Mouse (Mus musculus): Measurements from ENCODE around the gene Inf2. TPM values are rescaled to one million over a fixed set of nuclear protein-coding genes. Genes with fewer than 3 reads are reported as not detected.

Gene Inf2
- total and polyA plus RNA-seq, 3 experiments = 13.9 to 131 (median 36.6) TPM

GRCm38 (mm10) chr12:112594989-112595388, 6.4 kb downstream of the Inf2 start:
- Histone ChIP-seq H3K27me3 (replicated peaks) (no peaks in the 10 kb centered on the region), H3K9me3 (replicated peaks; ENCODE audit: low read length) (no peaks in the 10 kb centered on the region), H3K79me2 (replicated peaks; ENCODE audit: control insufficient read depth, extremely low read depth, insufficient read depth, poor library complexity, severe bottlenecking) (peaks cover 80% of the 10 kb centered on the region), H3K36me3 (replicated peaks in 1 of 2; ENCODE audit: control insufficient read depth in 1 of 2, insufficient read depth in 1 of 2, low read length in 1 of 2) (peaks cover 5 to 93% of the 10 kb centered on the region in 2 experiments), H3K9ac (ENCODE audit: insufficient read depth, low read depth) (peak overlapping the region; percentile 18), H3K27ac (ENCODE audit: insufficient read depth, low read depth) (peak overlapping the region; percentile 80), H3K4me1 (ENCODE audit: control insufficient read depth in 1 of 2, insufficient read depth in 2 of 2) (peaks cover 71 to 78% of the 10 kb centered on the region in 2 experiments), H3K4me3 (replicated peaks in 1 of 3; ENCODE audit: low read depth in 2 of 3, low read length in 2 of 3, poor library complexity in 1 of 3) (peak overlapping the region in 1 of 3 experiments; percentile 27), H3K4me2 (ENCODE audit: insufficient read depth, low read depth, poor library complexity, severe bottlenecking) (peak overlapping the region; percentile 84)
- in situ Hi-C loops (cut with MboI; ENCODE audit: low pct_ligation_motif_present, low pct_unique_long_range_greater_than_20kb, low sequenced_read_pairs) = loop anchor here (5.0 kb wide), 1 partner anchor 33 kb away; no protein-coding TSS in a partner anchor
- dilution Hi-C loops (cut with MboI; ENCODE audit: extremely low pct_ligation_motif_present, extremely low pct_unique_long_range_greater_than_20kb, low sequenced_read_pairs) = no loop called here
- no peak for DNase-seq (ENCODE audit: extremely low read depth)
- no peak for TF ChIP-seq HCFC1 (IDR thresholded peaks at IDR 0.05; ENCODE audit: low read depth, low read length)
- TF ChIP-seq BHLHE40 (IDR thresholded peaks at IDR 0.05; ENCODE audit: low read depth, low read length) = no peak
- no peak for TF ChIP-seq MYC (IDR thresholded peaks at IDR 0.05; ENCODE audit: low read depth, low read length)
- no peak for TF ChIP-seq ELF1 (IDR thresholded peaks at IDR 0.05; ENCODE audit: low read depth, low read length)
- TF ChIP-seq ETS1 (conservative IDR thresholded peaks at IDR 0.05; ENCODE audit: low read depth, low read length) = no peak
- no peak for TF ChIP-seq USF2 (conservative IDR thresholded peaks at IDR 0.05; ENCODE audit: low read depth, low read length)
- TF ChIP-seq SMC3 (IDR thresholded peaks at IDR 0.05; ENCODE audit: low read depth, low read length) = no peak
- no peak for TF ChIP-seq JUN (IDR thresholded peaks at IDR 0.05; ENCODE audit: insufficient read depth, low read depth, low read length)
- TF ChIP-seq CTCF (conservative IDR thresholded peaks at IDR 0.05 in 1 of 2, IDR thresholded peaks at IDR 0.05 in 1 of 2; ENCODE audit: low read depth in 2 of 2, low read length in 2 of 2) = no peak
- no peak for TF ChIP-seq TCF12 (IDR thresholded peaks at IDR 0.05; ENCODE audit: low read depth, low read length)
- no peak for TF ChIP-seq SIN3A (IDR thresholded peaks at IDR 0.05; ENCODE audit: low read length)
- TF ChIP-seq ZMIZ1 (IDR thresholded peaks at IDR 0.05; ENCODE audit: low read depth, low read length) = no peak
- TF ChIP-seq NELFE (IDR thresholded peaks at IDR 0.05; ENCODE audit: low read depth, low read length) = no peak
- TF ChIP-seq MXI1 (IDR thresholded peaks at IDR 0.05; ENCODE audit: low read depth, low read length) = no peak

DNA sequence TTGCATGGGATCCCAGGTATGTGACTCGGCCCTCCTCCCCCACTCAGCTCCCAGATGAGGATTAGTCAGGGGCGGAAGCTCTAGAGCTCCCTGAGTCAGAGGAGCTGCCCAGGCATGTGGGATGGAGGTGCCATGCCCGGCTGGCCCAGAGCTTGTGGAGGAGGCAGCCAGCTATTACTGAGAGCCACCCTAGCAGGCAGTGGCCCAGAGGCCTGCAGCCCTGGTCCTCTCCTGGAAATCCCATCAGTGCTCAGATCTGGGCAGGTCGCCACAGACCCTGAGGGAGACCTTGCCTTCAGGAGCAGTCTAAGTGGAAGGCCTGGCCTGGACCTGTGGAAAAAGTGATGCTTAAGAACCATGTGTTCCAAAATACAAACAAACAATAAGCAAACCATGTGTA, 7.0 kb downstream of the Inf2 start:
- no peak for TF ChIP-seq MAFK (IDR thresholded peaks at IDR 0.05; ENCODE audit: insufficient replicate concordance, low read length)
- no peak for TF ChIP-seq NRF1 (IDR thresholded peaks at IDR 0.05; ENCODE audit: low read depth, low read length)
- no peak for TF ChIP-seq RCOR1 (conservative IDR thresholded peaks at IDR 0.05; ENCODE audit: low read depth, low read length)
- no peak for TF ChIP-seq POLR2AphosphoS2 (IDR thresholded peaks at IDR 0.05; ENCODE audit: low read depth, low read length)
- no peak for TF ChIP-seq KAT2A (IDR thresholded peaks at IDR 0.05; ENCODE audit: insufficient replicate concordance, low read length)
- no peak; the same call in 1 of the 2 replicates for TF ChIP-seq MAX (IDR thresholded peaks at IDR 0.05; ENCODE audit: low read length)
- TF ChIP-seq UBTF (IDR thresholded peaks at IDR 0.05; ENCODE audit: low read depth, low read length) = no peak
- no peak for TF ChIP-seq BHLHE40 (IDR thresholded peaks at IDR 0.05; ENCODE audit: low read depth, low read length)
- no peak for TF ChIP-seq POLR2A (IDR thresholded peaks at IDR 0.05; ENCODE audit: low read depth, low read length)
- TF ChIP-seq CHD2 (IDR thresholded peaks at IDR 0.05; ENCODE audit: low read length) = no peak
- TF ChIP-seq GABPA (IDR thresholded peaks at IDR 0.05; ENCODE audit: insufficient replicate concordance, low read depth, low read length) = no peak
- Histone ChIP-seq H3K27ac (ENCODE audit: insufficient read depth, low read depth) (no peak overlapping the region), H3K9me3 (replicated peaks; ENCODE audit: low read length) (no peaks in the 10 kb centered on the region), H3K4me1 (ENCODE audit: control insufficient read depth in 1 of 2, insufficient read depth in 2 of 2) (peaks cover 69 to 85% of the 10 kb centered on the region in 2 experiments), H3K4me2 (ENCODE audit: insufficient read depth, low read depth, poor library complexity, severe bottlenecking) (no peak overlapping the region), H3K36me3 (replicated peaks in 1 of 2; ENCODE audit: control insufficient read depth in 1 of 2, insufficient read depth in 1 of 2, low read length in 1 of 2) (peaks cover 11 to 94% of the 10 kb centered on the region in 2 experiments), H3K79me2 (replicated peaks; ENCODE audit: control insufficient read depth, extremely low read depth, insufficient read depth, poor library complexity, severe bottlenecking) (peaks cover 74% of the 10 kb centered on the region), H3K27me3 (replicated peaks) (no peaks in the 10 kb centered on the region), H3K4me3 (replicated peaks in 1 of 3; ENCODE audit: low read depth in 2 of 3, low read length in 2 of 3, poor library complexity in 1 of 3) (peak overlapping the region in 1 of 3 experiments; percentile 27), H3K9ac (ENCODE audit: insufficient read depth, low read depth) (no peak overlapping the region)
- no peak for DNase-seq (ENCODE audit: extremely low read depth)
- dilution Hi-C loops (cut with MboI; ENCODE audit: extremely low pct_ligation_motif_present, extremely low pct_unique_long_range_greater_than_20kb, low sequenced_read_pairs) = no loop called here
- in situ Hi-C loops (cut with MboI; ENCODE audit: low pct_ligation_motif_present, low pct_unique_long_range_greater_than_20kb, low sequenced_read_pairs) = loop anchor here (5.0 kb wide), 1 partner anchor 33 kb away; no protein-coding TSS in a partner anchor

Data from CH12.LX (cell line).